Mouse (Mus musculus) neural tube, embryonic 11.5 days (tissue): Measurements from ENCODE around the gene Epb41l4b. TPM values are rescaled to one million over a fixed set of nuclear protein-coding genes. Genes with fewer than 3 reads are reported as not detected.

Experiments
- ATAC-seq: fragments of 200-750 bp; cut with Nextera tagmentation; 2 replicates; pipeline ENCODE4 v1.8.0; 2017; ENCODE audit warnings: moderate number of reproducible peaks, mild to moderate bottlenecking, moderate TSS enrichment, moderate library complexity; ENCODE audit not compliant: insufficient read depth, low FRiP score, low TSS enrichment
- DNase-seq: peaks from one replicate; pipeline ENCODE4 v3.0.0-alpha.2; 2015; ENCODE audit warnings: low spot score
- H3K27ac ChIP-seq: fragments of 300-500 bp; sonication (generic); 2 replicates; pipeline ENCODE4 v1.5.1; 2014; ENCODE audit warnings: low read depth, mild to moderate bottlenecking, low read length
- H3K27me3 ChIP-seq: fragments of 300-500 bp; sonication (generic); 2 replicates; pipeline ENCODE4 v1.6.1; 2014; ENCODE audit warnings: mild to moderate bottlenecking, low read length, mixed read lengths; ENCODE audit not compliant: control insufficient read depth, insufficient read depth
- H3K36me3 ChIP-seq: fragments of 300-500 bp; sonication (generic); 2 replicates; pipeline ENCODE4 v1.6.1; 2014; ENCODE audit warnings: mild to moderate bottlenecking, low read length, moderate library complexity, mixed read lengths; ENCODE audit not compliant: control insufficient read depth, insufficient read depth
- H3K4me1 ChIP-seq: fragments of 300-500 bp; sonication (generic); 2 replicates; pipeline ENCODE4 v1.6.1; 2014; ENCODE audit warnings: low read length, mixed read lengths; ENCODE audit not compliant: control insufficient read depth, insufficient read depth
- H3K4me2 ChIP-seq: fragments of 300-500 bp; sonication (generic); 2 replicates; pipeline ENCODE4 v1.6.1; 2014; ENCODE audit warnings: low read depth, mild to moderate bottlenecking, moderate library complexity
- H3K4me3 ChIP-seq: fragments of 300-500 bp; sonication (generic); 2 replicates; pipeline ENCODE4 v1.5.1; 2014; ENCODE audit warnings: low read depth, low read length
- H3K9ac ChIP-seq: fragments of 300-500 bp; sonication (generic); 2 replicates; pipeline ENCODE4 v1.6.1; 2014; ENCODE audit warnings: mild to moderate bottlenecking, low read length
- H3K9me3 ChIP-seq: fragments of 300-500 bp; sonication (generic); 2 replicates; pipeline ENCODE4 v1.6.1; 2016; ENCODE audit warnings: low read length; ENCODE audit not compliant: control insufficient read depth
- WGBS: fragments of 180-500 bp; shearing (Covaris S2); extraction: QIAGEN DNeasy Blood & Tissue Kit; methylation state at CpG from one replicate; pipeline ENCODE4 v1.1.7; 2014; 5-methylcytosine and 5-hydroxymethylcytosine counted together
- polyA plus RNA-seq: library from polyadenylated mRNA; unstranded; fragments of >200 nt; fragmentation: Nextera tagmentation; extraction: Ambion mirVana; gene quantifications from 2 replicates; pipeline ENCODE4 v1.2.1, GENCODE M21; 2014

Gene Epb41l4b
- polyA plus RNA-seq, 1 experiment from 2014 or later = 1.3 TPM

GRCm38 (mm10) chr4:57162789-57163722 is 19.8 kb upstream of the Epb41l4b start:
- Histone ChIP-seq H3K4me1 (peaks cover 4% of the 10 kb centered on the region; the same call in 1 of the 2 replicates), H3K9me3 (no peaks in the 10 kb centered on the region), H3K36me3 (no peaks in the 10 kb centered on the region), H3K9ac (no peak overlapping the region), H3K27ac (no peak overlapping the region), H3K27me3 (no peaks in the 10 kb centered on the region), H3K4me2 (no peak overlapping the region), H3K4me3 (no peak overlapping the region)
- ATAC-seq (no peak), DNase-seq (no peak)
- WGBS = 33% methylated on average over 10 of the region's 10 CpGs

- Histone ChIP-seq H3K36me3 (no peaks in the 10 kb centered on the region), H3K9ac (no peak overlapping the region), H3K4me1 (peaks cover 4% of the 10 kb centered on the region; the same call in 1 of the 2 replicates), H3K27me3 (no peaks in the 10 kb centered on the region), H3K4me2 (no peak overlapping the region), H3K9me3 (no peaks in the 10 kb centered on the region), H3K27ac (no peak overlapping the region), H3K4me3 (no peak overlapping the region)
- DNase-seq (no peak), ATAC-seq (no peak)
- WGBS = 81% methylated on average over 7 of the region's 7 CpGs
Measured at GRCm38 (mm10) chr4:57160571-57160970, 17.3 kb upstream of the Epb41l4b start.

GRCm38 (mm10) chr4:57156549-57157169 is 13.4 kb upstream of the Epb41l4b start:
- Histone ChIP-seq H3K9me3 (no peaks in the 10 kb centered on the region), H3K27me3 (no peaks in the 10 kb centered on the region), H3K4me1 (peaks cover 9% of the 10 kb centered on the region), H3K4me2 (no peak overlapping the region), H3K4me3 (no peak overlapping the region), H3K9ac (no peak overlapping the region), H3K27ac (no peak overlapping the region), H3K36me3 (no peaks in the 10 kb centered on the region)
- WGBS = 83% methylated on average over 8 of the region's 8 CpGs
- ATAC-seq = no peak
- no peak for DNase-seq

GRCm38 (mm10) chr4:57153838-57154237 is 10.6 kb upstream of the Epb41l4b start:
- Histone ChIP-seq H3K9me3 (no peaks in the 10 kb centered on the region), H3K9ac (peak overlapping the region; percentile 44), H3K4me2 (no peak overlapping the region), H3K27me3 (no peaks in the 10 kb centered on the region), H3K27ac (no peak overlapping the region), H3K4me1 (peaks cover 9% of the 10 kb centered on the region), H3K36me3 (no peaks in the 10 kb centered on the region), H3K4me3 (no peak overlapping the region)
- no peak for DNase-seq
- 42% methylated on average over 8 of the region's 8 CpGs for WGBS
- no peak for ATAC-seq

- H3K36me3 ChIP-seq = no peaks in the 10 kb centered on the region
- no peaks in the 10 kb centered on the region for H3K9me3 ChIP-seq
- ATAC-seq = peak; percentile 50; the same call in 1 of the 2 replicates
- H3K4me3 ChIP-seq = no peak overlapping the region
- 5% methylated on average over 9 of the region's 9 CpGs for WGBS
- peak; percentile 37 for DNase-seq
- no peak overlapping the region for H3K4me2 ChIP-seq
- peak overlapping the region; percentile 44 for H3K9ac ChIP-seq
- peaks cover 9% of the 10 kb centered on the region for H3K4me1 ChIP-seq
- H3K27me3 ChIP-seq = no peaks in the 10 kb centered on the region
- H3K27ac ChIP-seq = no peak overlapping the region
Measured at GRCm38 (mm10) chr4:57153068-57153835, 10.0 kb upstream of the Epb41l4b start.

- WGBS = 75% methylated on average over 3 of the region's 3 CpGs
- Histone ChIP-seq H3K4me2 (no peak overlapping the region), H3K27me3 (no peaks in the 10 kb centered on the region), H3K27ac (no peak overlapping the region), H3K4me3 (no peak overlapping the region), H3K36me3 (no peaks in the 10 kb centered on the region), H3K4me1 (peaks cover 2% of the 10 kb centered on the region; the same call in 1 of the 2 replicates), H3K9me3 (no peaks in the 10 kb centered on the region), H3K9ac (no peak overlapping the region)
- DNase-seq = no peak
- no peak for ATAC-seq
Measured at GRCm38 (mm10) chr4:57148182-57148581, 4.9 kb upstream of the Epb41l4b start.

- H3K4me2 ChIP-seq = peak overlapping the region; percentile 94
- ATAC-seq (0 out of 2 replicates have a peak, but pooled peaks have one; percentile 11), DNase-seq (peak; percentile 33)
- H3K27me3 ChIP-seq = peaks cover 16% of the 10 kb centered on the region
- peaks cover 10% of the 10 kb centered on the region for H3K4me1 ChIP-seq
- H3K9ac ChIP-seq = peak overlapping the region; percentile 73
- H3K36me3 ChIP-seq = no peaks in the 10 kb centered on the region
- H3K27ac ChIP-seq = no peak overlapping the region
- H3K9me3 ChIP-seq = no peaks in the 10 kb centered on the region
- 1% methylated on average over 25 of the region's 43 CpGs for WGBS
- H3K4me3 ChIP-seq = peak overlapping the region; percentile 65
Measured at GRCm38 (mm10) chr4:57142374-57143025, 737 bp downstream of the Epb41l4b start.

GRCm38 (mm10) chr4:57141908-57142361 is 1.3 kb downstream of the Epb41l4b start:
- H3K4me1 ChIP-seq = peaks cover 10% of the 10 kb centered on the region
- peak overlapping the region; percentile 20; the same call in 1 of the 2 replicates for H3K9ac ChIP-seq
- WGBS = 5% methylated on average over 26 of the region's 26 CpGs
- ATAC-seq (no peak), DNase-seq (peak; percentile 52)
- H3K4me2 ChIP-seq = peak overlapping the region; percentile 94
- peak overlapping the region; percentile 65 for H3K4me3 ChIP-seq
- no peak overlapping the region for H3K27ac ChIP-seq
- H3K9me3 ChIP-seq = no peaks in the 10 kb centered on the region
- peaks cover 16% of the 10 kb centered on the region for H3K27me3 ChIP-seq
- no peaks in the 10 kb centered on the region for H3K36me3 ChIP-seq
